Mouse (Mus musculus) olfactory bulb, adult 2 months (tissue): Measurements from ENCODE around the gene Igsf23. TPM values are rescaled to one million over a fixed set of nuclear protein-coding genes. Genes with fewer than 3 reads are reported as not detected.
A peak's percentile ranks its signal among the peaks of the same experiment; 100 is the strongest.
"Not testable (repeated sequence)": the region's sequence is repeated elsewhere in the genome, so short reads cannot be mapped to it uniquely, and the experiment has no call there.

ENCODE experiments used
- H3K27ac ChIP-seq: fragments of 200-500 bp; 2 replicates; pipeline ENCODE4 v1.5.1; 2012; ENCODE audit warnings: low read depth, low read length; ENCODE audit not compliant: insufficient read depth
- H3K4me1 ChIP-seq: fragments of 200-500 bp; 2 replicates; pipeline ENCODE4 v1.6.1; 2012; ENCODE audit warnings: low read length; ENCODE audit not compliant: control insufficient read depth, insufficient read depth
- H3K4me3 ChIP-seq: fragments of 200-500 bp; 2 replicates; pipeline ENCODE4 v1.5.1; 2012; ENCODE audit warnings: mild to moderate bottlenecking, low read depth, low read length, moderate library complexity; ENCODE audit not compliant: insufficient read depth
- CTCF ChIP-seq: fragments of 200-500 bp; IDR thresholded peaks from 2 replicates; pipeline ENCODE4 v1.5.1; 2012; ENCODE audit warnings: low read depth, mild to moderate bottlenecking, low read length, moderate library complexity; ENCODE audit not compliant: insufficient read depth
- POLR2A ChIP-seq: fragments of 200-500 bp; IDR thresholded peaks from 2 replicates; pipeline ENCODE4 v1.6.1; 2012; ENCODE audit warnings: mild to moderate bottlenecking, low read depth, low read length, moderate library complexity; ENCODE audit not compliant: insufficient read depth
- WGBS: fragments of 180-500 bp; shearing (Covaris S2); methylation state at CpG from one replicate; pipeline ENCODE4 v1.1.7; 2018; 5-methylcytosine and 5-hydroxymethylcytosine counted together
- polyA plus RNA-seq: library from polyadenylated mRNA; stranded (reverse); fragments of >200 nt; gene quantifications from 2 replicates; pipeline ENCODE4 v1.2.4, GENCODE M21; 2012; ENCODE audit warnings: low replicate concordance; ENCODE audit not compliant: missing spikeins, insufficient read depth, insufficient read length

The Igsf23 gene
- polyA plus RNA-seq, 1 experiment, result not detected

GRCm38 (mm10) chr7:19940256-19940655 is 10.3 kb downstream of the Igsf23 start:
- TF ChIP-seq POLR2A (no peak), CTCF (no peak)
- WGBS, result 54% methylated on average over 6 of the region's 6 CpGs
- Histone ChIP-seq H3K4me3 (no peak overlapping the region), H3K27ac (no peak overlapping the region), H3K4me1 (peaks cover 2% of the 10 kb centered on the region; the same call in 1 of the 2 replicates)

DNA sequence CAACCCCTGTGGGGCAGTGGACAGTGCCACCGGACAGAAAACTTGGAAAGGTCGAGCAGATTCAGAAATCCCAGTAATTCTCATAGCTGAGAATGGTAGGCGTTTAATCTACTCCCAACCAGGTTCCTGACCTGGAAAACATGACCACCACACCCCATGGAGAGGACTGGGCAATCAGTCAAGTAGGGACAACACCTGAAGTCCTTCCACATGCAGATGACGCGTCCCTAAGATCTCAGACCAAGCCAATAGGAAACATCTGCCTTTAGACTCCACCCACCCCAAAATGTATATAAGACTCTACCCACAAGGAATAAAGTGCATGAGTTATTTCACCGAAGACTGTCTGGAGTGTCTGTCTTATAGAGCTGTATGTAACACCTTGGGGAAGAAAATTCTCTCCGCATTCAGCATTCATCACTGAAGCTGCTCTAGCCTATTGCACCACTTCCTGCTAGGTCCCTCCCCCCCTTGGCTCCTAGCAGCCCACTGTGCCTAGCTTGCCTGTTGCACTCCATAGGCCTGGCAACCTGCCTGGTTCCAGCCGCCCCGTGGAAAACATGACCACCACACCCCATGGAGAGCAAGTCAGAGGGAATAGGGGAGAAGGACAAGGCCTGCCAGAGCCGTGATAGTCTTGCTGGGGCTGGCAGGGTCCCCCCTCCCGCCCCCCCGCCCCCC is 10.9 kb downstream of the Igsf23 start:
- TF ChIP-seq POLR2A, result no peak
- no peak for TF ChIP-seq CTCF
- Histone ChIP-seq H3K4me3 (no peak overlapping the region), H3K4me1 (peaks cover 4% of the 10 kb centered on the region; the same call in 1 of the 2 replicates), H3K27ac (no peak overlapping the region)
- 46% methylated on average over 12 of the region's 12 CpGs for WGBS

- 82% methylated on average over 11 of the region's 11 CpGs for WGBS
- Histone ChIP-seq H3K4me1 (peaks cover 13% of the 10 kb centered on the region), H3K4me3 (no peak overlapping the region), H3K27ac (no peak overlapping the region)
- TF ChIP-seq POLR2A, result no peak
- TF ChIP-seq CTCF, result no peak
Measured at GRCm38 (mm10) chr7:19937229-19937821, 13.2 kb downstream of the Igsf23 start.

GRCm38 (mm10) chr7:19935961-19936360 is 14.6 kb downstream of the Igsf23 start:
- TF ChIP-seq POLR2A (no peak), CTCF (no peak)
- Histone ChIP-seq H3K4me1 (peaks cover 13% of the 10 kb centered on the region), H3K27ac (no peak overlapping the region), H3K4me3 (no peak overlapping the region)
- WGBS, result 54% methylated on average over 6 of the region's 6 CpGs

DNA sequence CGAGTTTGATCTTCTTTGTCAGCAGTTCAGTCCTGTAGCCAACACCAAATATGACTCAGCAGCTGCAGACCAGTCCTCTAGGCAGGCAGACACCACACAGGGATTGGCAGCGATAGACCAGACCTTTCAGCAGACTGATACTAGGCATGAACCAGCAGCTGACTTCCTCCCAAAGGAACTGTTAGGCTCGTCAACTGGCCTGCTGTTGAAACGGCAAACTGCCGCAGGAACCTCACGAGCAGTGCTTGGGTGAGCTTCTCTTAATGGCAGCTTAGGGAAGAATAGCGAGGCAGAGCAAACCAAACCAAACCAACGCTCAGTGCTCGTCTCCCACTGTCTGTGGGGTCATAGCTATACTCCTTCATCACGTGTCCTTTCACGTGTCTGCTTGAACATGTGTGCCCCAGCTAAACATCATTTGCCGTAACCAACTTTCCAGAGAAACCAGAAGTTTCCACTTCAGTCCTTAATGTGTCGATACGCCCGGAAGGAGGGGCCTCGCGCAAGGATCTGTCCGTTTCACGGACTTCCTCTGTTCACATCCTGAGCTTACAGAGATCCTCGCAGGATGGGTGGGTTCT is 15.3 kb downstream of the Igsf23 start:
- no peak overlapping the region for H3K4me3 ChIP-seq
- WGBS, result 81% methylated on average over 20 of the region's 20 CpGs
- H3K27ac ChIP-seq, result no peak overlapping the region
- TF ChIP-seq CTCF (no peak), POLR2A (no peak)
- H3K4me1 ChIP-seq, result peaks cover 13% of the 10 kb centered on the region

DNA sequence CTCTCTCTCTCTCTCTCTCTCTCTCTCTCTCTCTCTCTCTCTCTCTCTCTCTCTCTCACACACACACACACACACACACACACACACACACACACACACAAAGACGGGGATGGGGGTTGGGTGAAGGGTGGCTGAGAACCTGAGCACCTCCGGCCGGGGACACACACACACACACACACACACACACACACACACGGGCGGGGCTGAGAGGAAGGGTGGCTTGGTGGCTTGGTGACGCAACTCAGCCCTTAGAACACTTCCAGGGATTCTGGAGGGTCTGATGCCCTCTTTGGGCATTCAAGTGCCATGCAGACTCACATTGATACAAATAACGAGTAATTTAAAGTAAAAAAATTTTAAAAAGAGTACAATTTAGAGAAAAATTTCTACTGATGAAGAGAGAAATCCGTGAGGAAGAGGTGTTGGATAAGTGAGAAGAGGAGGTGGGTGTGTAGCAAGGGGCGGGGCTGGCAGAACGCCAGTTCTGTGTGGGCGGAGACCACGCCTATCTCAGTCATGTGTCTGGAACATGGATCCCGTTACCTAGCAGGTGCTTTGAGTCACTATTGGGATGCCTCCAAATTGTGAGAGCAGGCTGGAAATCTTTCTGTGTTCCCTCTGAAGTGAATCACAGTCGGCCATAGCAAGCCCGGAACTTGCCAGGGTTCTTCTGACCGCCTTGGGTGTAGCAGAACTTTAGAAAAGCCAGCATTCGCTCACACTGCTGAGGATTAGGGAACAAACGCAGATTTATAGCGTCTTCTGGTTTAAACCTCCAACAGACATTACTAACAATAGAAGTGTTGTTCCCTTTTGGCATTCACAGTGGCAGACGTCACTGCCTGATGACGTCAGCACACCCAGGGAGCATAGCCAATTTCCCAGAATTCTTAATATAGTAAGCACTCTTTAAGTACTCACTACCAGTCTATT is 17.4 kb downstream of the Igsf23 start:
- peaks cover 13% of the 10 kb centered on the region for H3K4me1 ChIP-seq
- peak overlapping the region; percentile 31 for H3K4me3 ChIP-seq
- peak overlapping the region; percentile 86 for H3K27ac ChIP-seq
- 6% methylated on average over 21 of the region's 21 CpGs for WGBS
- TF ChIP-seq CTCF (no peak), POLR2A (no peak)

GRCm38 (mm10) chr7:19932133-19932876 is 18.3 kb downstream of the Igsf23 start:
- TF ChIP-seq CTCF (no peak), POLR2A (no peak)
- Histone ChIP-seq H3K4me3 (no peak overlapping the region), H3K4me1 (peaks cover 13% of the 10 kb centered on the region), H3K27ac (no peak overlapping the region)
- WGBS, result 29% methylated on average over 13 of the region's 13 CpGs

DNA sequence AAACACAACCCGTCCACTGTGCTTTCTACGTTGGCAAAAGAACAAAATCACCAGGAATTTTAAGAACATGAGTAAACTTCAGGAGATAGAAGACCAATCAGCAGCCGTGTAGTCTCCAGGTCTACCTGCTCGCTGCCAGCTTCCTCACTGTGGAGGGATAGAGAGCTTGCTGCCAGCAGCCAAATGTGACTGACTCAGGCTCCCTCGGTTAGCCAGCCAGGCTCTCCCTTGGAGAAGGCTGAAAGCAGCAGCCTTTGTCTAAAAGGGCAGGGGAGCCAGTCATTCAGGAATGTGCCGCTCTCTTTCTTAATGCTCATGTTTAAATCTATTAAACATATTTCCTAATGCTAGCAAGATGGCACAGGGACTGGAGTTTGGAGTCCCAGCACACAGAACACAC is 20.1 kb downstream of the Igsf23 start:
- H3K4me1 ChIP-seq, result peaks cover 13% of the 10 kb centered on the region
- WGBS, result 67% methylated on average over 6 of the region's 6 CpGs
- H3K27ac ChIP-seq, H3K4me3 ChIP-seq: not testable (repeated sequence)

- Histone ChIP-seq H3K4me3 (no peak overlapping the region), H3K4me1 (peaks cover 9% of the 10 kb centered on the region), H3K27ac (no peak overlapping the region)
- no peak for TF ChIP-seq POLR2A
- TF ChIP-seq CTCF, result no peak
- 74% methylated on average over 5 of the region's 5 CpGs for WGBS
Measured at GRCm38 (mm10) chr7:19928486-19928885, 22.1 kb downstream of the Igsf23 start.
